Mouse (Mus musculus) hindbrain, postnatal 0 days (tissue): ENCODE measurements around the gene Cadm1. TPM values are rescaled to one million over a fixed set of nuclear protein-coding genes. Genes with fewer than 3 reads are reported as not detected.

Experiments used
- ATAC-seq: fragments of 200-750 bp; cut with Nextera tagmentation; 2 replicates; pipeline ENCODE4 v1.8.0; 2017; ENCODE audit warnings: mild to moderate bottlenecking, moderate TSS enrichment, moderate library complexity
- DNase-seq: peaks from one replicate; pipeline ENCODE4 v3.0.0-alpha.2; 2015; ENCODE audit warnings: low spot score
- H3K27ac ChIP-seq: fragments of 300-500 bp; sonication (generic); 2 replicates; pipeline ENCODE4 v1.5.1; 2014; ENCODE audit warnings: mild to moderate bottlenecking
- H3K27me3 ChIP-seq: fragments of 300-500 bp; sonication (generic); 2 replicates; pipeline ENCODE4 v1.6.1; 2014; ENCODE audit warnings: low read length, mixed read lengths; ENCODE audit not compliant: insufficient read depth
- H3K36me3 ChIP-seq: fragments of 300-500 bp; sonication (generic); 2 replicates; pipeline ENCODE4 v1.6.1; 2014; ENCODE audit warnings: low read length, mixed read lengths; ENCODE audit not compliant: insufficient read depth
- H3K4me1 ChIP-seq: fragments of 300-500 bp; sonication (generic); 2 replicates; pipeline ENCODE4 v1.6.1; 2014; ENCODE audit warnings: antibody characterized with exemption, low read length, mixed read lengths; ENCODE audit not compliant: insufficient read depth
- H3K4me2 ChIP-seq: fragments of 300-500 bp; sonication (generic); 2 replicates; pipeline ENCODE4 v1.6.1; 2014; ENCODE audit warnings: low read depth, mild to moderate bottlenecking, low read length, moderate library complexity, mixed read lengths
- H3K4me3 ChIP-seq: fragments of 300-500 bp; sonication (generic); 2 replicates; pipeline ENCODE4 v1.5.1; 2014; ENCODE audit warnings: low read length
- H3K9ac ChIP-seq: fragments of 300-500 bp; sonication (generic); replicated peaks from 2 replicates; pipeline ENCODE4 v1.6.1; 2014; ENCODE audit warnings: mild to moderate bottlenecking, low read length, moderate library complexity, mixed read lengths
- H3K9me3 ChIP-seq: fragments of 300-500 bp; sonication (generic); 2 replicates; pipeline ENCODE4 v1.6.1; 2016; ENCODE audit warnings: low read length, mixed read lengths
- CTCF ChIP-seq: IDR thresholded peaks from 2 replicates; pipeline ENCODE4 v1.5.1; 2016; ENCODE audit warnings: antibody characterized with exemption, control low read depth, low read depth
- WGBS: fragments of 180-500 bp; shearing (Covaris S2); extraction: QIAGEN DNeasy Blood & Tissue Kit; methylation state at CpG from one replicate; pipeline ENCODE4 v1.1.7; 2014; 5-methylcytosine and 5-hydroxymethylcytosine counted together
- polyA plus RNA-seq: library from polyadenylated mRNA; unstranded; fragments of >200 nt; fragmentation: Nextera tagmentation; extraction: Ambion mirVana; gene quantifications from 2 replicates; pipeline ENCODE4 v1.2.1, GENCODE M21; 2015
- total RNA-seq: library from RNA; depleted of rRNA; stranded (reverse); fragments of >200 nt; gene quantifications from 2 replicates; pipeline ENCODE4 v1.2.3, GENCODE M21; 2014

The Cadm1 gene
- total and polyA plus RNA-seq, 2 experiments from 2014 or later, result 115 to 203 TPM

- H3K27me3 ChIP-seq, result no peaks in the 10 kb centered on the region
- H3K4me2 ChIP-seq, result no peak overlapping the region
- H3K9ac ChIP-seq, result no peak overlapping the region
- ATAC-seq (no peak), DNase-seq (no peak)
- H3K36me3 ChIP-seq, result no peaks in the 10 kb centered on the region
- TF ChIP-seq CTCF, result no peak
- H3K27ac ChIP-seq, result no peak overlapping the region
- H3K9me3 ChIP-seq, result no peaks in the 10 kb centered on the region
- H3K4me1 ChIP-seq, result peaks cover 2% of the 10 kb centered on the region; the same call in 1 of the 2 replicates
- WGBS, result 59% methylated on average over 6 of the region's 6 CpGs
- no peak overlapping the region for H3K4me3 ChIP-seq
Measured at GRCm38 (mm10) chr9:47779291-47779690, 249.3 kb downstream of the Cadm1 start.

- 0 out of 2 replicates have a peak, but pooled peaks cover 4% of the 10 kb centered on the region for H3K36me3 ChIP-seq
- H3K4me1 ChIP-seq, result no peaks in the 10 kb centered on the region
- TF ChIP-seq CTCF, result no peak
- DNase-seq (no peak), ATAC-seq (no peak)
- H3K27me3 ChIP-seq, result no peaks in the 10 kb centered on the region
- H3K4me3 ChIP-seq, result no peak overlapping the region
- no peak overlapping the region for H3K4me2 ChIP-seq
- H3K9ac ChIP-seq, result no peak overlapping the region
- whole genome bisulfite sequencing, result 82% methylated on average over 3 of the region's 3 CpGs
- no peaks in the 10 kb centered on the region for H3K9me3 ChIP-seq
- no peak overlapping the region for H3K27ac ChIP-seq
Measured at GRCm38 (mm10) chr9:47786642-47787041, 256.7 kb downstream of the Cadm1 start.

DNA sequence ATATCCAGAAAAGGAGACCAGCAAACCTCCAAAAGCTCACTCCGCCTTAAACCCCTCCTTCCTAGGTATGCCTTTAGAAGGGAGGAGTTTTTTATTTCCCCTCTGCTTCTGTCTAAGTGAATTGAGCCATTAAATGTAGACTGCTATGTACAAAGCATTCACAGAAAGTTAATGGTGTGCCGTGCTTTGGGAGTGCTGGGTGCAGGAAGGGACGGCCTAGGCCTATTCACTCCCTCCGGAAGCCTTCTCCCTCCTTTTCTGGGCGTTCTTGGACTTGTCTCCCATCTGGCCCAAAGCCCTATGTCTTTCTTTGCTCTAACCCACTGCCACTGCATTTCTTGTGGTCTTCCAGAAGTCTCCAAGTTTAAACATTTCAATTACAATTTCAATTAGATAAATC lies 268.5 kb downstream of the Cadm1 start:
- no peak overlapping the region for H3K9ac ChIP-seq
- H3K9me3 ChIP-seq, result no peaks in the 10 kb centered on the region
- H3K4me1 ChIP-seq, result peaks cover 4% of the 10 kb centered on the region; the same call in 1 of the 2 replicates
- ATAC-seq (no peak), DNase-seq (peak; percentile 33)
- 69% methylated on average over 5 of the region's 5 CpGs for WGBS
- no peak overlapping the region for H3K27ac ChIP-seq
- no peak for TF ChIP-seq CTCF
- no peaks in the 10 kb centered on the region for H3K27me3 ChIP-seq
- H3K4me3 ChIP-seq, result no peak overlapping the region
- H3K4me2 ChIP-seq, result no peak overlapping the region
- H3K36me3 ChIP-seq, result peaks cover 3% of the 10 kb centered on the region; the same call in 1 of the 2 replicates

- WGBS, result 73% methylated on average over 4 of the region's 4 CpGs
- Histone ChIP-seq H3K9me3 (no peaks in the 10 kb centered on the region), H3K9ac (no peak overlapping the region), H3K36me3 (peaks cover 3% of the 10 kb centered on the region; the same call in 1 of the 2 replicates), H3K27ac (no peak overlapping the region), H3K4me3 (no peak overlapping the region), H3K27me3 (no peaks in the 10 kb centered on the region), H3K4me2 (no peak overlapping the region), H3K4me1 (peaks cover 9% of the 10 kb centered on the region; the same call in 1 of the 2 replicates)
- no peak for ATAC-seq
- no peak for DNase-seq
- TF ChIP-seq CTCF, result no peak
Measured at GRCm38 (mm10) chr9:47801242-47801641, 271.3 kb downstream of the Cadm1 start.

GRCm38 (mm10) chr9:47802527-47802926 lies 272.6 kb downstream of the Cadm1 start:
- no peaks in the 10 kb centered on the region for H3K9me3 ChIP-seq
- no peaks in the 10 kb centered on the region for H3K27me3 ChIP-seq
- no peak for TF ChIP-seq CTCF
- 85% methylated on average over 4 of the region's 4 CpGs for WGBS
- no peak overlapping the region for H3K9ac ChIP-seq
- no peak overlapping the region for H3K4me3 ChIP-seq
- DNase-seq (no peak), ATAC-seq (no peak)
- H3K36me3 ChIP-seq, result peaks cover 3% of the 10 kb centered on the region; the same call in 1 of the 2 replicates
- H3K27ac ChIP-seq, result no peak overlapping the region
- H3K4me2 ChIP-seq, result no peak overlapping the region
- peaks cover 9% of the 10 kb centered on the region; the same call in 1 of the 2 replicates for H3K4me1 ChIP-seq

- DNase-seq (no peak), ATAC-seq (no peak)
- Histone ChIP-seq H3K4me2 (no peak overlapping the region), H3K36me3 (peaks cover 3% of the 10 kb centered on the region; the same call in 1 of the 2 replicates), H3K4me1 (peaks cover 9% of the 10 kb centered on the region; the same call in 1 of the 2 replicates), H3K9ac (0 out of 2 replicates have a peak overlapping the region, but pooled peaks have one; percentile 14), H3K4me3 (no peak overlapping the region), H3K27me3 (no peaks in the 10 kb centered on the region), H3K27ac (peak overlapping the region; percentile 51), H3K9me3 (no peaks in the 10 kb centered on the region)
- WGBS, result 45% methylated on average over 13 of the region's 13 CpGs
- no peak for TF ChIP-seq CTCF
Measured at GRCm38 (mm10) chr9:47803531-47804105, 273.6 kb downstream of the Cadm1 start.

GRCm38 (mm10) chr9:47805658-47806057 lies 275.7 kb downstream of the Cadm1 start:
- no peaks in the 10 kb centered on the region for H3K9me3 ChIP-seq
- H3K4me1 ChIP-seq, result peaks cover 9% of the 10 kb centered on the region; the same call in 1 of the 2 replicates
- no peak overlapping the region for H3K4me2 ChIP-seq
- ATAC-seq (no peak), DNase-seq (no peak)
- no peaks in the 10 kb centered on the region for H3K27me3 ChIP-seq
- no peak overlapping the region for H3K27ac ChIP-seq
- no peak overlapping the region for H3K9ac ChIP-seq
- no peak overlapping the region for H3K4me3 ChIP-seq
- no peaks in the 10 kb centered on the region for H3K36me3 ChIP-seq
- no peak for TF ChIP-seq CTCF
- WGBS, result 60% methylated on average over 7 of the region's 7 CpGs
